Mouse (Mus musculus) kidney, embryonic 16.5 days (tissue): ENCODE results near the gene Lrrc23. TPM values are rescaled to one million over a fixed set of nuclear protein-coding genes. Genes with fewer than 3 reads are reported as not detected.

Experiments used
- ATAC-seq: fragments of 200-750 bp; cut with Nextera tagmentation; 2 replicates; pipeline ENCODE4 v1.8.0; 2017; ENCODE audit warnings: moderate TSS enrichment; ENCODE audit not compliant: low FRiP score, low TSS enrichment
- H3K27ac ChIP-seq: fragments of 300-500 bp; sonication (generic); 2 replicates; pipeline ENCODE4 v1.5.1; 2014; ENCODE audit warnings: low read length
- H3K27me3 ChIP-seq: fragments of 300-500 bp; sonication (generic); 2 replicates; pipeline ENCODE4 v1.6.1; 2014; ENCODE audit warnings: low read length, control low read depth, mixed read lengths; ENCODE audit not compliant: insufficient read depth
- H3K36me3 ChIP-seq: fragments of 300-500 bp; sonication (generic); 2 replicates; pipeline ENCODE4 v1.6.1; 2014; ENCODE audit warnings: low read length, control low read depth, mixed read lengths; ENCODE audit not compliant: insufficient read depth
- H3K4me1 ChIP-seq: fragments of 300-500 bp; sonication (generic); 2 replicates; pipeline ENCODE4 v1.6.1; 2014; ENCODE audit warnings: low read length, control low read depth, mixed read lengths; ENCODE audit not compliant: insufficient read depth
- H3K4me2 ChIP-seq: fragments of 300-500 bp; sonication (generic); replicated peaks from 2 replicates; pipeline ENCODE4 v1.6.1; 2014; ENCODE audit warnings: low read depth, low read length
- H3K4me3 ChIP-seq: fragments of 300-500 bp; sonication (generic); 2 replicates; pipeline ENCODE4 v1.5.1; 2014; ENCODE audit warnings: mild to moderate bottlenecking, low read length
- H3K9ac ChIP-seq: fragments of 300-500 bp; sonication (generic); replicated peaks from 2 replicates; pipeline ENCODE4 v1.6.1; 2014; ENCODE audit warnings: low read length
- H3K9me3 ChIP-seq: fragments of 300-500 bp; sonication (generic); 2 replicates; pipeline ENCODE4 v1.6.1; 2016; ENCODE audit warnings: low read length, control low read depth
- WGBS: fragments of 180-500 bp; shearing (Covaris S2); extraction: QIAGEN DNeasy Blood & Tissue Kit; methylation state at CpG from one replicate; pipeline ENCODE4 v1.1.7; 2014; 5-methylcytosine and 5-hydroxymethylcytosine counted together
- polyA plus RNA-seq: library from polyadenylated mRNA; unstranded; fragments of >200 nt; fragmentation: Nextera tagmentation; extraction: Ambion mirVana; gene quantifications from 2 replicates; pipeline ENCODE4 v1.2.1, GENCODE M21; 2015

Gene Lrrc23
- polyA plus RNA-seq, 1 experiment from 2014 or later = 1.0 TPM

GRCm38 (mm10) chr6:124796200-124796599 is 16.7 kb upstream of the Lrrc23 start:
- Histone ChIP-seq H3K4me2 (no peak overlapping the region), H3K4me3 (no peak overlapping the region), H3K36me3 (no peaks in the 10 kb centered on the region), H3K4me1 (peaks cover 8% of the 10 kb centered on the region; the same call in 1 of the 2 replicates), H3K9ac (no peak overlapping the region), H3K27ac (peak overlapping the region; percentile 91), H3K27me3 (no peaks in the 10 kb centered on the region), H3K9me3 (no peaks in the 10 kb centered on the region)
- no peak for ATAC-seq
- 68% methylated on average over 2 of the region's 2 CpGs for WGBS

- H3K9ac ChIP-seq = no peak overlapping the region
- ATAC-seq = peak; percentile 69; the same call in 1 of the 2 replicates
- no peak overlapping the region for H3K4me2 ChIP-seq
- H3K4me3 ChIP-seq = no peak overlapping the region
- peaks cover 8% of the 10 kb centered on the region; the same call in 1 of the 2 replicates for H3K4me1 ChIP-seq
- H3K27ac ChIP-seq = peak overlapping the region; percentile 91
- WGBS = 70% methylated on average over 4 of the region's 4 CpGs
- H3K9me3 ChIP-seq = no peaks in the 10 kb centered on the region
- no peaks in the 10 kb centered on the region for H3K27me3 ChIP-seq
- no peaks in the 10 kb centered on the region for H3K36me3 ChIP-seq
Measured at GRCm38 (mm10) chr6:124795781-124796180, 16.3 kb upstream of the Lrrc23 start.

- H3K9me3 ChIP-seq = no peaks in the 10 kb centered on the region
- H3K4me3 ChIP-seq = no peak overlapping the region
- H3K4me2 ChIP-seq = no peak overlapping the region
- H3K27me3 ChIP-seq = no peaks in the 10 kb centered on the region
- ATAC-seq = no peak
- no peak overlapping the region for H3K27ac ChIP-seq
- peaks cover 13% of the 10 kb centered on the region; the same call in 1 of the 2 replicates for H3K4me1 ChIP-seq
- WGBS = 65% methylated on average over 3 of the region's 3 CpGs
- H3K9ac ChIP-seq = no peak overlapping the region
- no peaks in the 10 kb centered on the region for H3K36me3 ChIP-seq
Measured at GRCm38 (mm10) chr6:124791911-124792310, 12.4 kb upstream of the Lrrc23 start.

- Histone ChIP-seq H3K4me1 (0 out of 2 replicates have a peak, but pooled peaks cover 5% of the 10 kb centered on the region), H3K36me3 (no peaks in the 10 kb centered on the region), H3K9me3 (no peaks in the 10 kb centered on the region), H3K27ac (peak overlapping the region; percentile 41; the same call in 1 of the 2 replicates), H3K4me2 (no peak overlapping the region), H3K4me3 (no peak overlapping the region), H3K9ac (no peak overlapping the region), H3K27me3 (no peaks in the 10 kb centered on the region)
- WGBS = 28% methylated on average over 4 of the region's 4 CpGs
- ATAC-seq = 0 out of 2 replicates have a peak, but pooled peaks have one; percentile 59
Measured at GRCm38 (mm10) chr6:124790121-124790520, 10.6 kb upstream of the Lrrc23 start.

GRCm38 (mm10) chr6:124789519-124789918 is 10.0 kb upstream of the Lrrc23 start:
- Histone ChIP-seq H3K9me3 (no peaks in the 10 kb centered on the region), H3K4me1 (0 out of 2 replicates have a peak, but pooled peaks cover 5% of the 10 kb centered on the region), H3K36me3 (no peaks in the 10 kb centered on the region), H3K9ac (no peak overlapping the region), H3K27ac (peak overlapping the region; percentile 15; the same call in 1 of the 2 replicates), H3K4me2 (no peak overlapping the region), H3K4me3 (no peak overlapping the region), H3K27me3 (no peaks in the 10 kb centered on the region)
- no peak for ATAC-seq
- 77% methylated on average over 4 of the region's 4 CpGs for WGBS

GRCm38 (mm10) chr6:124787722-124788121 is 8.2 kb upstream of the Lrrc23 start:
- no peak for ATAC-seq
- Histone ChIP-seq H3K27me3 (no peaks in the 10 kb centered on the region), H3K4me1 (peaks cover 6% of the 10 kb centered on the region; the same call in 1 of the 2 replicates), H3K4me3 (no peak overlapping the region), H3K36me3 (no peaks in the 10 kb centered on the region), H3K27ac (no peak overlapping the region), H3K9me3 (no peaks in the 10 kb centered on the region), H3K4me2 (no peak overlapping the region), H3K9ac (no peak overlapping the region)
- WGBS = 69% methylated on average over 10 of the region's 10 CpGs

GRCm38 (mm10) chr6:124786756-124787420 is 7.4 kb upstream of the Lrrc23 start:
- no peak overlapping the region for H3K4me3 ChIP-seq
- 42% methylated on average over 8 of the region's 8 CpGs for WGBS
- ATAC-seq = no peak

GRCm38 (mm10) chr6:124782436-124782835 is 2.9 kb upstream of the Lrrc23 start:
- Histone ChIP-seq H3K4me2 (peak overlapping the region; percentile 39), H3K36me3 (no peaks in the 10 kb centered on the region), H3K27me3 (no peaks in the 10 kb centered on the region), H3K4me3 (peak overlapping the region; percentile 18; the same call in 1 of the 2 replicates), H3K27ac (no peak overlapping the region), H3K4me1 (peaks cover 21% of the 10 kb centered on the region), H3K9ac (no peak overlapping the region), H3K9me3 (no peaks in the 10 kb centered on the region)
- 0 out of 2 replicates have a peak, but pooled peaks have one; percentile 36 for ATAC-seq
- 27% methylated on average over 6 of the region's 6 CpGs for WGBS

More at GRCm38 (mm10) chr6:124786756-124787420, 7.4 kb upstream of the Lrrc23 start:
- H3K27ac ChIP-seq = no peak overlapping the region
- no peaks in the 10 kb centered on the region for H3K27me3 ChIP-seq
- no peaks in the 10 kb centered on the region for H3K36me3 ChIP-seq
- H3K4me2 ChIP-seq = no peak overlapping the region
- no peak overlapping the region for H3K9ac ChIP-seq
- peaks cover 11% of the 10 kb centered on the region; the same call in 1 of the 2 replicates for H3K4me1 ChIP-seq
- H3K9me3 ChIP-seq = no peaks in the 10 kb centered on the region

- Histone ChIP-seq H3K27me3 (no peaks in the 10 kb centered on the region), H3K9ac (no peak overlapping the region), H3K4me2 (no peak overlapping the region), H3K4me1 (peaks cover 21% of the 10 kb centered on the region), H3K9me3 (no peaks in the 10 kb centered on the region), H3K27ac (no peak overlapping the region), H3K4me3 (no peak overlapping the region), H3K36me3 (no peaks in the 10 kb centered on the region)
- 84% methylated on average over 7 of the region's 7 CpGs for WGBS
- ATAC-seq = no peak
Measured at GRCm38 (mm10) chr6:124780917-124781316, 1.4 kb upstream of the Lrrc23 start.

GRCm38 (mm10) chr6:124779984-124780416 is 473 bp upstream of the Lrrc23 start:
- 6% methylated on average over 10 of the region's 10 CpGs for WGBS
- ATAC-seq = 0 out of 2 replicates have a peak, but pooled peaks have one; percentile 21
- peak overlapping the region; percentile 70 for H3K4me2 ChIP-seq
- no peak overlapping the region for H3K27ac ChIP-seq
- no peaks in the 10 kb centered on the region for H3K36me3 ChIP-seq
- peak overlapping the region; percentile 45 for H3K4me3 ChIP-seq
- peaks cover 21% of the 10 kb centered on the region for H3K4me1 ChIP-seq
- peak overlapping the region; percentile 60 for H3K9ac ChIP-seq
- H3K9me3 ChIP-seq = no peaks in the 10 kb centered on the region
- no peaks in the 10 kb centered on the region for H3K27me3 ChIP-seq
